Mouse (Mus musculus) myocyte (in vitro differentiated cells): ENCODE measurements around the gene Pgls. TPM values are rescaled to one million over a fixed set of nuclear protein-coding genes. Genes with fewer than 3 reads are reported as not detected.

Experiments used
- H3K27me3 ChIP-seq: one replicate; pipeline ENCODE4 v1.6.1; 2011; ENCODE audit not compliant: control insufficient read depth, insufficient read depth, insufficient read length
- H3K36me3 ChIP-seq: one replicate; pipeline ENCODE4 v1.6.1; 2011; ENCODE audit not compliant: control insufficient read depth, insufficient read depth
- H3K4me2 ChIP-seq: one replicate; pipeline ENCODE4 v1.6.1; 2011; ENCODE audit warnings: low read depth, control low read depth
- H3K4me3 ChIP-seq: one replicate; pipeline ENCODE4 v1.5.1; 2011; ENCODE audit warnings: mild to moderate bottlenecking, control low read depth, moderate library complexity
- H3K79me2 ChIP-seq: one replicate; pipeline ENCODE4 v1.6.1; 2011; ENCODE audit not compliant: control insufficient read depth, insufficient read depth
- H3ac ChIP-seq: one replicate; pipeline ENCODE4 v1.6.1; 2011; ENCODE audit not compliant: control insufficient read depth, insufficient read length
- CEBPB ChIP-seq: IDR thresholded peaks from 2 replicates; pipeline ENCODE4 v1.6.1; 2011; ENCODE audit warnings: mild to moderate bottlenecking, moderate library complexity; ENCODE audit not compliant: poor library complexity, insufficient read depth, severe bottlenecking
- E2F4 ChIP-seq: IDR thresholded peaks from one replicate; pipeline ENCODE4 v1.6.1; 2011; ENCODE audit warnings: mild to moderate bottlenecking, control low read depth, moderate library complexity; ENCODE audit not compliant: insufficient read depth
- MAX ChIP-seq: IDR thresholded peaks from one replicate; pipeline ENCODE4 v1.6.1; 2011; ENCODE audit warnings: low read depth, mild to moderate bottlenecking, control low read depth
- MYOD1 ChIP-seq, 3 experiments: IDR thresholded peaks; one replicate each; pipeline ENCODE4 v1.6.1; 2011; ENCODE audit warnings: control low read depth in 2 of 3, low read depth in 2 of 3, mild to moderate bottlenecking in 2 of 3, moderate library complexity in 1 of 3; ENCODE audit not compliant: insufficient read length in 2 of 3, control insufficient read depth in 1 of 3
- MYOG ChIP-seq, 3 experiments: IDR thresholded peaks; one replicate each; pipeline ENCODE4 v1.6.1; 2011; ENCODE audit warnings: control low read depth in 2 of 3, low read depth in 2 of 3, mild to moderate bottlenecking in 2 of 3; ENCODE audit not compliant: insufficient read length in 2 of 3, control insufficient read depth in 1 of 3, insufficient read depth in 1 of 3
- POLR2A ChIP-seq: IDR thresholded peaks from one replicate; pipeline ENCODE4 v1.6.1; 2011; ENCODE audit warnings: low read depth, mild to moderate bottlenecking, control low read depth, moderate library complexity; ENCODE audit not compliant: insufficient read length
- POLR2AphosphoS2 ChIP-seq: IDR thresholded peaks from one replicate; pipeline ENCODE4 v1.6.1; 2011; ENCODE audit warnings: low read depth, control low read depth; ENCODE audit not compliant: insufficient read length
- REST ChIP-seq: IDR thresholded peaks from one replicate; pipeline ENCODE4 v1.6.1; 2011; ENCODE audit warnings: mild to moderate bottlenecking, control low read depth, moderate library complexity; ENCODE audit not compliant: insufficient read depth, insufficient read length
- SRF ChIP-seq: IDR thresholded peaks from one replicate; pipeline ENCODE4 v1.6.1; 2011; ENCODE audit warnings: low read depth; ENCODE audit not compliant: control insufficient read depth, insufficient read length
- TCF12 ChIP-seq: IDR thresholded peaks from one replicate; pipeline ENCODE4 v1.6.1; 2011; ENCODE audit warnings: mild to moderate bottlenecking, control low read depth; ENCODE audit not compliant: poor library complexity, insufficient read depth, severe bottlenecking
- TCF3 ChIP-seq: IDR thresholded peaks from one replicate; pipeline ENCODE4 v1.6.1; 2011; ENCODE audit warnings: low read depth, control low read depth; ENCODE audit not compliant: insufficient read length
- USF1 ChIP-seq: IDR thresholded peaks from one replicate; pipeline ENCODE4 v1.6.1; 2011; ENCODE audit warnings: low read depth, mild to moderate bottlenecking, control low read depth, moderate library complexity
- polyA plus RNA-seq: library from polyadenylated mRNA; unstranded; fragments of >200 nt; fragmentation: generic; extraction: Trizol; gene quantifications from one replicate; pipeline ENCODE4 v1.2.1, GENCODE M21; 2012; ENCODE audit warnings: missing spikeins

The Pgls gene
- polyA plus RNA-seq, 1 experiment, result 248 TPM

- H3K4me3 ChIP-seq, result peak overlapping the region; percentile 50
- H3K79me2 ChIP-seq, result no peaks in the 10 kb centered on the region
- H3K4me2 ChIP-seq, result peak overlapping the region; percentile 87
- H3K27me3 ChIP-seq, result no peaks in the 10 kb centered on the region
- peak overlapping the region; percentile 5 for H3ac ChIP-seq
- H3K36me3 ChIP-seq, result no peaks in the 10 kb centered on the region
- TF ChIP-seq MYOG (IDR thresholded peaks at IDR 0.05; ENCODE audit: control insufficient read depth in 1 of 3, insufficient read depth in 1 of 3, insufficient read length in 2 of 3, low read depth in 2 of 3) (peak in 1 of 3 experiments; percentile 6), TCF3 (no peak), CEBPB (no peak), USF1 (no peak), SRF (no peak), E2F4 (no peak), POLR2A (peak; percentile 48), POLR2AphosphoS2 (no peak), TCF12 (no peak), MYOD1 (IDR thresholded peaks at IDR 0.05; ENCODE audit: control insufficient read depth in 1 of 3, insufficient read length in 2 of 3, low read depth in 2 of 3) (no peak), REST (no peak), MAX (no peak)
Measured at GRCm38 (mm10) chr8:71579476-71579875, 12.5 kb upstream of the Pgls start.

- H3K4me2 ChIP-seq, result peak overlapping the region; percentile 87
- TF ChIP-seq CEBPB (no peak), USF1 (peak; percentile 33)
- peak overlapping the region; percentile 50 for H3K4me3 ChIP-seq
- H3K36me3 ChIP-seq, result no peaks in the 10 kb centered on the region
- no peaks in the 10 kb centered on the region for H3K79me2 ChIP-seq
- no peak overlapping the region for H3ac ChIP-seq
- H3K27me3 ChIP-seq, result no peaks in the 10 kb centered on the region
Measured at GRCm38 (mm10) chr8:71580201-71580600, 11.8 kb upstream of the Pgls start.

- TF ChIP-seq POLR2AphosphoS2 (no peak), TCF12 (no peak), E2F4 (no peak), REST (no peak), USF1 (no peak), MYOD1 (IDR thresholded peaks at IDR 0.05; ENCODE audit: control insufficient read depth in 1 of 3, insufficient read length in 2 of 3, low read depth in 2 of 3) (no peak), CEBPB (no peak), MYOG (IDR thresholded peaks at IDR 0.05; ENCODE audit: control insufficient read depth in 1 of 3, insufficient read depth in 1 of 3, insufficient read length in 2 of 3, low read depth in 2 of 3) (no peak), MAX (no peak), SRF (no peak), POLR2A (no peak), TCF3 (no peak)
Measured at GRCm38 (mm10) chr8:71586891-71587290, 5.1 kb upstream of the Pgls start.

GRCm38 (mm10) chr8:71588762-71589161 is 3.2 kb upstream of the Pgls start:
- H3K36me3 ChIP-seq, result no peaks in the 10 kb centered on the region
- no peak overlapping the region for H3K4me2 ChIP-seq
- H3K79me2 ChIP-seq, result peaks cover 8% of the 10 kb centered on the region
- no peaks in the 10 kb centered on the region for H3K27me3 ChIP-seq
- TF ChIP-seq E2F4 (no peak), SRF (no peak), USF1 (no peak), MYOD1 (IDR thresholded peaks at IDR 0.05; ENCODE audit: control insufficient read depth in 1 of 3, insufficient read length in 2 of 3, low read depth in 2 of 3) (no peak), TCF3 (no peak), POLR2A (no peak)
- H3ac ChIP-seq, result no peak overlapping the region
- H3K4me3 ChIP-seq, result no peak overlapping the region

More at GRCm38 (mm10) chr8:71586891-71587290, 5.1 kb upstream of the Pgls start:
- H3K4me3 ChIP-seq, result no peak overlapping the region
- no peaks in the 10 kb centered on the region for H3K36me3 ChIP-seq
- no peaks in the 10 kb centered on the region for H3K27me3 ChIP-seq
- no peak overlapping the region for H3ac ChIP-seq
- H3K4me2 ChIP-seq, result no peak overlapping the region
- no peaks in the 10 kb centered on the region for H3K79me2 ChIP-seq

GRCm38 (mm10) chr8:71591017-71591416 is 959 bp upstream of the Pgls start:
- H3K4me2 ChIP-seq, result peak overlapping the region; percentile 74
- H3K79me2 ChIP-seq, result peaks cover 8% of the 10 kb centered on the region
- peak overlapping the region; percentile 88 for H3ac ChIP-seq
- no peaks in the 10 kb centered on the region for H3K36me3 ChIP-seq
- peak overlapping the region; percentile 73 for H3K4me3 ChIP-seq
- no peaks in the 10 kb centered on the region for H3K27me3 ChIP-seq
- no peak for TF ChIP-seq MYOG (IDR thresholded peaks at IDR 0.05; ENCODE audit: control insufficient read depth in 1 of 3, insufficient read depth in 1 of 3, insufficient read length in 2 of 3, low read depth in 2 of 3)
